Mouse (Mus musculus) brain, embryonic 14.5 days (tissue): ENCODE results near the gene Srsf4.

Experiments
- CTCF ChIP-seq: fragments of 200-500 bp; IDR thresholded peaks from 2 replicates; pipeline ENCODE4 v1.5.1; 2012; ENCODE audit warnings: inconsistent platforms, mild to moderate bottlenecking, moderate library complexity, borderline replicate concordance; ENCODE audit not compliant: insufficient read depth, insufficient read length; ENCODE audit errors: extremely low read depth
- POLR2A ChIP-seq: fragments of 200-500 bp; IDR thresholded peaks from 2 replicates; pipeline ENCODE4 v1.6.1; 2012; ENCODE audit warnings: mild to moderate bottlenecking, inconsistent platforms, borderline replicate concordance; ENCODE audit not compliant: poor library complexity, insufficient read depth, insufficient read length, severe bottlenecking; ENCODE audit errors: extremely low read depth

DNA sequence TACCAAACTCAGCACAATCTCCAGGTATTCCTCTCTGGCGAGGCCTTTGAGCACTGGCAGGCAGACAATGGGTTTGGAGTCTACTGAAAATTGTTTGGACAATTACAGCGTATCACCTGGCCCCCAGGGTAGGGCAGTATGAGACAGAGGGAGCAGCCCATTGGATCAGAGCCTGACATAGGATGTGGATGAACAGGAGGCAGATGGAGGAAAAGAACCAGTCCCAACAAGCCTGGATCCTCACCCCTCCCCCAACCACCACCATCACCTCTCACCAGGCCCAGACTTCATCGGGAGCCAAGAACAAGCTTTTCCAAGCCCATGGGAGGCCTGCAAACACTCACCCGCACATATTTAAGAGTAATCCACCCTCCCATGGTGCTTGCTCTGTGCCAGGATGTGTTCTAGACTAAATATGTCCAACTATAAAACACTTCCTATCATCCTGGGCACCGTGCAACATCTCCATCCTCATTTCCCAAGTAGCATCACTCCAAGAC, 41.8 kb upstream of the Srsf4 start:
- TF ChIP-seq CTCF: no peak
- no peak for TF ChIP-seq POLR2A
